Mouse (Mus musculus): ENCODE measurements around the gene Olfr270. TPM values are rescaled to one million over a fixed set of nuclear protein-coding genes. Genes with fewer than 3 reads are reported as not detected.

The Olfr270 gene
- polyA plus RNA-seq, 2 experiments = not detected

DNA sequence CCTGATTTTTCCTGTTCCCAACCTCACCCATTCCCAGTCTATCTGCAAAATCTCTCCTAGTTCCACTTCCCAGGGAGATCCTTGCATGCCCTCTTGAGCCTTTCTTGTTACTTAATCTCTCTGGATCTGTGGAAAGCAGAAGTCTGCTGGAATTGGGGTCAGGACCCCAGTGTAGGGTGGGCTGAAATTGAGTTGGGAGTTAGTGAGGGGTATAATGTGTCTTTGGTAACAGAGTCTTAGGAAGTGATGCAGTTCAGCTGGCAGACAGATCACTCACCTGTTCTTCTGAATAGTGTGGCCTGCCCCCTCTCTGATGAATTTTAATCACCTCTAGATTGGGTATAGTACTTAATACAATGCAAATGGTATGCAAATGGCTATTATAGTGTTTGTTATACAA, 17.7 kb upstream of the Olfr270 start:
- Histone ChIP-seq H3K9ac (ENCODE audit: low read depth, low read length, severe bottlenecking) (no peak overlapping the region), H3K4me2 (replicated peaks; ENCODE audit: low read depth, low read length, severe bottlenecking) (no peak overlapping the region), H3K27me3 (ENCODE audit: control insufficient read depth, insufficient read depth, low read length) (no peaks in the 10 kb centered on the region), H3K27ac (replicated peaks; ENCODE audit: low read depth, low read length) (no peak overlapping the region), H3K36me3 (ENCODE audit: control insufficient read depth, insufficient read depth, low read length) (no peaks in the 10 kb centered on the region), H3K9me3 (ENCODE audit: control insufficient read depth, low read length) (no peaks in the 10 kb centered on the region), H3K4me3 (replicated peaks; ENCODE audit: low read length) (no peak overlapping the region), H3K4me1 (ENCODE audit: control insufficient read depth, insufficient read depth, low read length) (no peaks in the 10 kb centered on the region)
- no peak for TF ChIP-seq POLR2A (IDR thresholded peaks at IDR 0.05; ENCODE audit: borderline replicate concordance, extremely low read depth, insufficient read depth, insufficient read length)
- ATAC-seq (ENCODE audit: low FRiP score, low read depth) (no peak), DNase-seq (ENCODE audit: low spot score) (no peak)

DNA sequence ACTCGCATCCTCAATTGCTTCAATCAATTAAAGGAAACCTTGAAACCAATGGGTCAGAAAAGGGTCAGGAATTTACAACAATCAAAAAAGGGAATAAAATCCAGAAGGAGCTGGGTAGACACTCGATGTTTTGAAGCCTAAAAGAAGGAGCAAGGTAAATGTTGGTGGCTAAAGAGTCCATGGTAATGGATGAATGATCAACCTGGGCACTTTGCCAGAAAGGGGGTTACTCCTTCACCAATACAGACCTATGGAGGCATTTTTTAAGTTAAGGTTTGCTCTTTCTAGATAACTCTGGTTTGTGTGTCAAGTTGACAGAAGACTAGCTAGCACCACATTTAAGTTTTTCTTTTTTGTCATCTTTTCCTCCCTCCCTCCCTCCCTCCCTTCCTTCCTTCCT, 15.3 kb upstream of the Olfr270 start:
- no peaks in the 10 kb centered on the region for H3K9me3 ChIP-seq (ENCODE audit: control insufficient read depth, low read length)
- no peaks in the 10 kb centered on the region for H3K36me3 ChIP-seq (ENCODE audit: control insufficient read depth, insufficient read depth, low read length)
- TF ChIP-seq POLR2A (IDR thresholded peaks at IDR 0.05; ENCODE audit: borderline replicate concordance, extremely low read depth, insufficient read depth, insufficient read length) = no peak
- ATAC-seq (ENCODE audit: low FRiP score, low read depth) = no peak
- 76% methylated on average over 2 of the region's 2 CpGs for WGBS
- no peak overlapping the region for H3K4me3 ChIP-seq (replicated peaks; ENCODE audit: low read length)
- no peaks in the 10 kb centered on the region for H3K4me1 ChIP-seq (ENCODE audit: control insufficient read depth, insufficient read depth, low read length)
- no peak overlapping the region for H3K27ac ChIP-seq (replicated peaks; ENCODE audit: low read depth, low read length)
- H3K9ac ChIP-seq (ENCODE audit: low read depth, low read length, severe bottlenecking) = no peak overlapping the region
- H3K27me3 ChIP-seq (ENCODE audit: control insufficient read depth, insufficient read depth, low read length) = no peaks in the 10 kb centered on the region
- no peak for DNase-seq (ENCODE audit: low spot score)
- no peak overlapping the region for H3K4me2 ChIP-seq (replicated peaks; ENCODE audit: low read depth, low read length, severe bottlenecking)

DNA sequence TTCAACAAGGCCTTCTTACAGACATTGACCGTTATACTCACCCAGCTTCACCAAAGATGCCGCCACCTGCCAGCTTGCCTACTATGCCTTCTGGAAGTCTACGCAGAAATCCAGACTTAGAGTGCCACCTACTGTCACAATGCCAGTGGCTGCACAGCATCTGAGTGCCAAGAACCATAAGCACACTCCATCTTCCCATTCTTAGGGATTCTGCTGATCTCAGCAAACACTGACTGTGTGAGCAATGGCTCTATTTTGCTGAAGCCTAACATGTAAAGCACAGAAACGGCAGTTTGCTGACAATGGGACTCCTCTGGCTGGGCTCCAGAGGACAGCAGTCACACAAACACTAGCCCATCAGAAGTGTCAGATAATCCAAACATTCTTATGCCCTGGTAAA, 5.7 kb upstream of the Olfr270 start:
- Histone ChIP-seq H3K9me3 (ENCODE audit: control insufficient read depth, low read length) (no peaks in the 10 kb centered on the region), H3K27ac (replicated peaks; ENCODE audit: low read depth, low read length) (no peak overlapping the region), H3K27me3 (ENCODE audit: control insufficient read depth, insufficient read depth, low read length) (no peaks in the 10 kb centered on the region), H3K36me3 (ENCODE audit: control insufficient read depth, insufficient read depth, low read length) (no peaks in the 10 kb centered on the region), H3K4me3 (replicated peaks; ENCODE audit: low read length) (no peak overlapping the region), H3K4me1 (ENCODE audit: control insufficient read depth, insufficient read depth, low read length) (no peaks in the 10 kb centered on the region), H3K9ac (ENCODE audit: low read depth, low read length, severe bottlenecking) (no peak overlapping the region), H3K4me2 (replicated peaks; ENCODE audit: low read depth, low read length, severe bottlenecking) (no peak overlapping the region)
- ATAC-seq (ENCODE audit: low FRiP score, low read depth) (no peak), DNase-seq (ENCODE audit: low spot score) (no peak)
- no peak for TF ChIP-seq POLR2A (IDR thresholded peaks at IDR 0.05; ENCODE audit: borderline replicate concordance, extremely low read depth, insufficient read depth, insufficient read length)
- 47% methylated on average over 4 of the region's 4 CpGs for WGBS

DNA sequence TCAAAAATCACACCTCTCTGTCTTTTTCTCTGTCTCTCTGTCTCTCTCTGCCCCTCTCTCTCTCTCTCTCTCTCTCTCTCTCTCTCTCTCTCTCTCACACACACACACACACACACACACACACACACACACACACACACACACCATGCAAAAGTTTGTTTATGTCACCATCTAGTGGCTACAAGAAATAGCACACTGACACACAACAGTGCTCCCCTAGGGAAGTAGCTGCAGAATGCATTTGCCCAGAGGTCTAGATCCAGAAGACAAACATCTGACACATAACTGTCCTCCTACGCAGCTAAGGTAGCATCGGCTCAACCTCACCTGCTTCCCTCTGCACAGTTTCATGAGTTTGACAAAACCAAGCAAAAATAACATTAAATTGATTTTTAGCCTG, 20.9 kb downstream of the Olfr270 start:
- no peak for TF ChIP-seq POLR2A (IDR thresholded peaks at IDR 0.05; ENCODE audit: borderline replicate concordance, extremely low read depth, insufficient read depth, insufficient read length)
- no peak overlapping the region for H3K4me3 ChIP-seq (replicated peaks; ENCODE audit: low read length)
- WGBS = 67% methylated on average over 2 of the region's 2 CpGs
- H3K9me3 ChIP-seq (ENCODE audit: control insufficient read depth, low read length) = no peaks in the 10 kb centered on the region
- H3K36me3 ChIP-seq (ENCODE audit: control insufficient read depth, insufficient read depth, low read length) = no peaks in the 10 kb centered on the region
- no peaks in the 10 kb centered on the region for H3K27me3 ChIP-seq (ENCODE audit: control insufficient read depth, insufficient read depth, low read length)
- no peak for DNase-seq (ENCODE audit: low spot score)
- ATAC-seq (ENCODE audit: low FRiP score, low read depth) = no peak
- no peak overlapping the region for H3K9ac ChIP-seq (ENCODE audit: low read depth, low read length, severe bottlenecking)
- no peak overlapping the region for H3K27ac ChIP-seq (replicated peaks; ENCODE audit: low read depth, low read length)
- no peak overlapping the region for H3K4me2 ChIP-seq (replicated peaks; ENCODE audit: low read depth, low read length, severe bottlenecking)
- no peaks in the 10 kb centered on the region for H3K4me1 ChIP-seq (ENCODE audit: control insufficient read depth, insufficient read depth, low read length)

DNA sequence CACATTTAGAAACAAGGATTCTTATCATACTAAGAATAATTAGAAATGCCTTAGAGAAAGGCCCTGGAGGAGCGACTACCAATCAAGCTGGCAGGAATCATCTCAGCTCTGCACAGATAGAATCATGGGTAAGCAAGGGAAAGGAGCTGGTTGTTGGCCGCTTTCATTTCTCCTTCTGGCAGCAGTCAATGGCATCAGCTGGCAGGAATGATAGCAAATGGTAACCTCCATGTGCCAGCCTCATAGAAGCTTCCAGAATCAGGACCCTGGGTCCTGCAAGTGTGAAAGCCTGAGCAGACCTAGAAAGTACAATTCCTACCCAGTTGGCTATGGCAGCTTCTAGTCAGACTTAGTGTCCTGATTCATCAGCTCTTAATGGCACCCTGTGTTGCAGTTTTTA, 21.9 kb downstream of the Olfr270 start:
- DNase-seq (ENCODE audit: low spot score) (no peak), ATAC-seq (ENCODE audit: low FRiP score, low read depth) (no peak)
- no peak overlapping the region for H3K9ac ChIP-seq (ENCODE audit: low read depth, low read length, severe bottlenecking)
- 84% methylated on average over 2 of the region's 2 CpGs for WGBS
- no peak overlapping the region for H3K27ac ChIP-seq (replicated peaks; ENCODE audit: low read depth, low read length)
- no peak overlapping the region for H3K4me2 ChIP-seq (replicated peaks; ENCODE audit: low read depth, low read length, severe bottlenecking)
- no peaks in the 10 kb centered on the region for H3K9me3 ChIP-seq (ENCODE audit: control insufficient read depth, low read length)
- no peak overlapping the region for H3K4me3 ChIP-seq (replicated peaks; ENCODE audit: low read length)
- no peaks in the 10 kb centered on the region for H3K4me1 ChIP-seq (ENCODE audit: control insufficient read depth, insufficient read depth, low read length)
- no peak for TF ChIP-seq POLR2A (IDR thresholded peaks at IDR 0.05; ENCODE audit: borderline replicate concordance, extremely low read depth, insufficient read depth, insufficient read length)
- H3K27me3 ChIP-seq (ENCODE audit: control insufficient read depth, insufficient read depth, low read length) = no peaks in the 10 kb centered on the region
- no peaks in the 10 kb centered on the region for H3K36me3 ChIP-seq (ENCODE audit: control insufficient read depth, insufficient read depth, low read length)

DNA sequence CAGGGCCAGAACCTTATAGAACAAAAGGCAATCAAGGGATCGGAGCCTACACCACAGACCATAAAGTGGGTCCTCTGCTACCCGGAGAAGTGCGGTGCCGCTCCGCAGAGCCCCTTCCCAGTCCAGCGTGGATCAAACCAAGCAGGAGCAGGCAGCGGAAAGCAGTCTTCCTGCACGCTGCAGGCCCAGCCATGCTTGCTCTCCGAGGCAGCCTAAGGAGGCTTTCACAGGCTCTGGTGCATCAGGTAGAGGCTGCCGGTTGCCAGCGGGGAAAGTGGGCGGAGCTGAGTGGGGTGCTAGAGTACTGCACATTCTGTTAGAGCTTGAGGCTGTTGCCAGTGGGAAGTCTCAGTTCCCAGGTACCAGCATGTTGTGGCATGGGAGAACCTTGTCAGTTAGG, 24.9 kb downstream of the Olfr270 start, which contains the start of gene Nipsnap3a:
Nipsnap3a (plus strand) TSS at position 25 of the 400 bp plus-strand sequence.
- Histone ChIP-seq H3K27me3 (ENCODE audit: control insufficient read depth, insufficient read depth, low read length) (no peaks in the 10 kb centered on the region), H3K27ac (replicated peaks; ENCODE audit: low read depth, low read length) (no peak within 1 kb of the TSS), H3K36me3 (ENCODE audit: control insufficient read depth, insufficient read depth, low read length) (no peaks in the 10 kb centered on the region), H3K9ac (ENCODE audit: low read depth, low read length, severe bottlenecking) (peak within 1 kb of the TSS; percentile 45; the same call in 1 of the 2 replicates), H3K4me1 (ENCODE audit: control insufficient read depth, insufficient read depth, low read length) (no peaks in the 10 kb centered on the region), H3K4me2 (replicated peaks; ENCODE audit: low read depth, low read length, severe bottlenecking) (peak within 1 kb of the TSS; percentile 39), H3K4me3 (replicated peaks; ENCODE audit: low read length) (peak within 1 kb of the TSS; percentile 11; the same call in 1 of the 2 replicates), H3K9me3 (ENCODE audit: control insufficient read depth, low read length) (no peaks in the 10 kb centered on the region)
- WGBS = 13% methylated on average over 12 of the region's 12 CpGs
- DNase-seq (ENCODE audit: low spot score) = no peak
- ATAC-seq (ENCODE audit: low FRiP score, low read depth) = peak; percentile 37; the same call in 1 of the 2 replicates
- TF ChIP-seq POLR2A (IDR thresholded peaks at IDR 0.05; ENCODE audit: borderline replicate concordance, extremely low read depth, insufficient read depth, insufficient read length) = no peak

Measured in limb, embryonic 14.5 days (tissue).